Mouse (Mus musculus) liver, embryonic 14.5 days (tissue): ENCODE data around the gene Rsph9.

Experiments used
- CTCF ChIP-seq: IDR thresholded peaks from 2 replicates; pipeline ENCODE4 v1.5.1; 2016; ENCODE audit warnings: antibody characterized with exemption, low read depth, control low read depth
- EP300 ChIP-seq: IDR thresholded peaks from 2 replicates; pipeline ENCODE4 v1.6.1; 2016; ENCODE audit warnings: antibody characterized with exemption, low read depth

GRCm38 (mm10) chr17:46108286-46108685 lies 35.7 kb downstream of the Rsph9 start:
- TF ChIP-seq CTCF (no peak), EP300 (no peak)
